Mouse (Mus musculus) cerebellum, adult 9-10 months (tissue): ENCODE measurements around the gene Egfl8.
A peak's percentile ranks its signal among the peaks of the same experiment; 100 is the strongest.

Source experiments
- DNase-seq: peaks from one replicate; pipeline ENCODE4 v3.0.0; 2022

The Egfl8 gene

GRCm38 (mm10) chr17:34615871-34616270, at the start of gene Egfl8:
Gene Egfl8 (minus strand): TSS chr17:34615971.
- no peak for DNase-seq

- no peak for DNase-seq
These were observed 48.7 kb upstream of the Egfl8 start for GRCm38 (mm10) chr17:34664472-34664871.

DNA sequence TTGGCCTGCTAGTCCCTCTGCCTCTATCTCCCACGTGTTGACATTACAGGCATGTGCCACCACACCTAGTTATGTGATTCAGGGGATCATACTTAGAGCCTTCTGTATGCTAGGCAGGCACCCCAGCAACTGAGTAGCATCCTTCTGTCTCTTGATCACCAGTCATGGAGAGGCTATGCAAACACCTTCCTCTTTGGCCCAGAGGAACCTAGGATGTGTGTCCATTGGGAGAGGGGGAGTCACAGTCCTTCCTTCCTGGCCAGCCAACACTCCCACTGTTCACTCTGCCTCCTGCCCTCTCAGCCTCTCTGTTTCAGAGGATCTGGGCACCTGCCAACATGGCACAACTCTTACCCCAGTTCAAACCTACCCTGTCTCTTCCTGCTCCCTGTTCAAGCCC, 47.8 kb upstream of the Egfl8 start:
- no peak for DNase-seq

GRCm38 (mm10) chr17:34662978-34663377, 47.2 kb upstream of the Egfl8 start:
- DNase-seq, result no peak

DNA sequence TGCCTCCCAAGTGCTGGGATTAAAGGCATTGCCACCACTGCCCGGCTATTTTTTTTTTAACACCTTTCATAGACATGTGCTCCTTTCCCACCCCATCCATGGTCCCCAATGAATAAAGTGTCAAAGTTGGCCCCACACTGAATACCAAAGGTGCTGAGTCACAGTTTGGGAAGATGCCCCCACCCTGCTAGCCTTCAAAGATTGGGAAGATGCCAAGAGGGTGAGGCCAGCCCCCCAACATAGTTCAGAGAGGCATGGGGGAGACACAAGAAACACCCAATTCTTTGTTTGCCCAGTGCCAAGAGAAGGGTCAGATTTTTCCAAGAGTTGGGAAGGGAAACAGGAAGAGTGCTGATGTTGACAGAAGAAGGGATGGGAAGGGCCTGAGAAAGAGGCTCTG, 46.7 kb upstream of the Egfl8 start:
- DNase-seq, result no peak

GRCm38 (mm10) chr17:34661121-34661591, 45.4 kb upstream of the Egfl8 start:
- DNase-seq, result no peak

DNA sequence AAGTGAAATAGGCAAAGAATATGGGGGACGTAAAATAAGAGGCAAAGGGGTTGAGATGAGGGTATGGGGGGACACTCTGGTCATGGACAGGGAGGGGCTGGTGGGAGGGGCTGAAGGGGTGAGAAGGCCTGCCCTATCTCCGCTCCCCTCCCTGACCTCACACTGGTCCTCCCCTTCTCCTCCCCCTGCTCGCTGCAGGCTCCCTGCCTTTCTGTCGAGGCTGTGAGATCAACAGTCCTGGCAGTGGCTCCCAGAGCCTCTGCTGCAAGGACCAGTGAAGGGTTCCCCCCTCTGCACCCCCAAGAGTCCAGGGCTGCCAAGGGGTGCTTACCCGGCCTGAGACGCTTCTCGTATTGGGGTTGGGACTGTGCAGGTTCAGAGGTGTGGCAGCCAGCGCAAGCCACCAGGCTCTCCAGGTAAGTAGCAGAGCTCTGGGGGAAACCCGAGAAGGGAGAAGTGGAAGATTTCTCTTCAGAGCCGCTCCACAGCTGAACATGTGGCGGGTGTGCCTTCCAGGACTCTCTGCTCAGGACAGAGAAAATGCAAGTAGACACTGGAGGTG, 44.6 kb upstream of the Egfl8 start:
- DNase-seq, result no peak

- DNase-seq, result no peak
These were observed 44.1 kb upstream of the Egfl8 start for GRCm38 (mm10) chr17:34659897-34660214.

DNA sequence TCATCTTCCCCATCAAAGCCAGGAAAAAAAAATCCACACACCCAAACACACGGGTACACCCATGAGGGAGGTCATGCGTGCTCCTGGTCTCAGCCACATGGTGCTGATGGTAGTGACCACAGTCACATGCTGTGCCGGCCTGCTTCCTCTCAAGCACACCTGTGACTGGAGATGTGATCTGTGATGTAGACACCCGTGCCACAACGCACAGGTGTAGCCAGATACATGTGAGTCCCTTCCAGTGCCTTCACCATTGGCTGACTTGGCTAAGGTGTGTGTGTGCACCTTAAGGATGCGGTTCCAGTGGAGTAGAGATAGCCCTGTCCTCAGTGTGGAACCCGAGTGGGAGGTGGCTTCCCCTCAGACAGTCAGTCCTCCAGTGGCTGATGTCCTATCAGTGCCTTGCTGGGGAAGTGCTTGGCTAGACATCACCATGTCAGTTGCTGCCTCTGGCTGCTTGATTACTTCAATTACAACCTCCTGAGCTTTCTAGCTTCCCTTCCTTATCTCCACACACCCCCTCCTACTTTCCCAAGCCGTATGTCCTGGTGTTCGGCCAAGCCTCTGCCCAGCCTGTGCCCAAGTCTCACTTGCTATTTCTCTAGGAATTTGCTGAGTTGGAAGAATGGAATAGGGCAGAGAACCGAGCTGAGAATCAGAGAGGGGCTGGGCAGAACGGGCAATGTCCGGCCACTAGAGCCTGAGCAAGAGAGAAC, 43.6 kb upstream of the Egfl8 start:
- no peak for DNase-seq

DNA sequence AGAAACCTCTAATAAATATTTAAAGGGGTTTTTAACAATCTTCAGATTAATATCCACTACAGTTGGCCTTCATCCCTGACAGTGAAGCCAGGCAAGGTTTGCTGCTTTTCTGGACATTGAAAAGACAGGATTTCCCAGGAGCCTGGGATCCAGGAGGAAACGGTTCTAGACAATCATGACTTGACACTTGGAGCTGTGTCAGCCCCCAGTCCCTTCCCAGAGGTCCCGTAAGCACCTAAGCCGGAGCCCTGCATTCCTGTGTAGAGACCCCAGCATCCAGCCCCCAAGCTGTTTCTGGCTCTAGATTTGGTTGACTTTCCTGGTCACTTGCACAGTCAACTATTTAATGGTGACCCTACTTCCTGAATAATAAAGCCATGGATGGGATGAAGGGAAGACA, 42.8 kb upstream of the Egfl8 start:
- no peak for DNase-seq

- no peak for DNase-seq
These were observed 42.4 kb upstream of the Egfl8 start for GRCm38 (mm10) chr17:34658145-34658544.

GRCm38 (mm10) chr17:34657271-34657670, 41.5 kb upstream of the Egfl8 start:
- DNase-seq, result no peak

DNA sequence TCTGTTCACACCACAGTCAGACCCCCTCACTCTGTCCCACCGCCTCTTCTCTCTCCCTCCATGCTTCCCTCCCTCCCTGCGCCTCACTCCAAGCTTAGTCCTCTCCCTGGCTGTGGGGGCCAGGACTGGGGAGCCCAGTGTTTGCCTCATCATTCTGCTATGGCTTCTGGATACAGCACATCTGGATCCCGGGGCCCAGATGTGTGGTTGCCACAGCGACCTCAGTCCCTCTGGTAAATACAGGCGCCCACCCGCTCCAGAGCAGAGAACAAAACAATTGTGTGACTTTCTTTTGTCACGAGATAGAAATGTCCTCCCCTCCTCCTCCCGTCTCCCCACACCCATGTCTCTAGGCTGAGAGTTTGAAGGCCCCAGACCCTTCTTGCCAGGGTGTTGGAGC, 40.9 kb upstream of the Egfl8 start:
- DNase-seq, result peak; percentile 8

DNA sequence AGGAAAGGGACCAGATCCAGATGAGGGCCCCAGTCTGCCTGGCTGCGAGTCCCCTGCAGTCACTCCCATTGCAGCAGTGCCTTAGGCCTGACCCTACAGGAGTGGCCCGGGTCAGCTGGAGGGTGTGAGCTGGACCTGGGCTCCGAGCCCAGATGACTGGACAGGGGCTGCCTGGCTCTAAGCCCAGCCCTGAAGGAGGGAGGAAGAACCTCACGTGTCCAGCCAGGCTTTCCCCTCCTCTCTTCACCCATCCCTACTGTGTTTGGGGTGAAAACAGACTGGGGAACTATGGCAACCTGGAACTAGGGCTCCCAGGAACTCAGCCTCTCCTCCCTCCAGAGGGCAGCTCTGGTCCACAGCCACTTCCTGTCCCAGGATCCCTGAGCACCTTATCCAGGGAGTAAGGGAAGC, 39.8 kb upstream of the Egfl8 start:
- peak; percentile 49 for DNase-seq

DNA sequence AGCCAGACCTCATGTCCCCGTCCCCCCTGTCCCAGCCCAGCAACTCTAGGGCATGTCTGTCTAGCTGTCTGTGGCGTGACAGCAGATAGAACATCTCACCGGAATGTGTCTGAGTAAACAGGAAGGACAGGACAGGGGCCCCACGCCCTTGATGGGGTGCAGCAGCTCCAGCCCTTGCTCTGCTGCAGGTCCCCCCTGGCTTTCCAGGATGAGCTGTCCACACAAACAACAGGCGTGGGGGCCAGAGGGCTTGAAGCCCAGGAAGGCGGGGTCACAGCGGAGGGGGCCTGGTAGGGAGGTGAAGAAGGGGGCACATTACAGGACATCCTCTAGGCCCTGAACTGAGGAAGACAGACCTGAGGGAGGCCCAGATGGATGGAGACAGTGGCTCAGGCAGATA, 39.4 kb upstream of the Egfl8 start:
- peak; percentile 39 for DNase-seq

GRCm38 (mm10) chr17:34654392-34654791, 38.6 kb upstream of the Egfl8 start:
- peak; percentile 45 for DNase-seq

- DNase-seq, result peak; percentile 63
These were observed 38.0 kb upstream of the Egfl8 start for GRCm38 (mm10) chr17:34653746-34654285.

GRCm38 (mm10) chr17:34652985-34653384, 37.2 kb upstream of the Egfl8 start:
- DNase-seq, result peak; percentile 19

- no peak for DNase-seq
These were observed 36.8 kb upstream of the Egfl8 start for GRCm38 (mm10) chr17:34652546-34652945.

- DNase-seq, result peak; percentile 42
These were observed 35.9 kb upstream of the Egfl8 start for GRCm38 (mm10) chr17:34651507-34652221.

DNA sequence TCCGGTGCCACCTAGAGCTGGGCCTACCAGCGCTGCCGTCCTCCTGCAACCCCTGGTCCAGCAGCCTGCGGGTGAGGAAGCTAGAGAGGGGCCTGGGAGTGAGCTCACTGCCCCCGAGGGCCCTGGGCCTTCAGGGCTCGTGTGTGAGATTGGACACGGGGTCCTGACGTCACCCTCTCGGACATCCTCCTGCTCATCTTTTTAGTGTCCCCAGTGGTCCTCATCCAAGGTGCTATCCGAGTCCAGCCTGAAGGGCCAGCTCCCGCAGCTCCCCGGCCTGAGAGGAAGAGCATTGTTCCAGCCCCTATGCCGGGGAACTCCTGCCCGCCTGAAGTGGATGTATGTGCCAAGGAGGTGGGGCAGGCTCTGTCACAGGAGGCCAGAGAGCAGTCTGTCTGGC, 35.0 kb upstream of the Egfl8 start:
- DNase-seq, result peak; percentile 33

- DNase-seq, result peak; percentile 43
These were observed 33.5 kb upstream of the Egfl8 start for GRCm38 (mm10) chr17:34649106-34649864.
